Mouse (Mus musculus) neural tube, embryonic 12.5 days (tissue): ENCODE data around the gene Dock2. TPM values are rescaled to one million over a fixed set of nuclear protein-coding genes. Genes with fewer than 3 reads are reported as not detected.

ENCODE experiments used
- ATAC-seq: fragments of 200-750 bp; cut with Nextera tagmentation; 2 replicates; pipeline ENCODE4 v1.8.0; 2017; ENCODE audit warnings: low read depth, mild to moderate bottlenecking, moderate TSS enrichment, moderate library complexity; ENCODE audit not compliant: low FRiP score
- H3K27ac ChIP-seq: fragments of 300-500 bp; sonication (generic); 2 replicates; pipeline ENCODE4 v1.5.1; 2016
- H3K27me3 ChIP-seq: fragments of 300-500 bp; sonication (generic); replicated peaks from 2 replicates; pipeline ENCODE4 v1.6.1; 2016; ENCODE audit warnings: mild to moderate bottlenecking
- H3K36me3 ChIP-seq: fragments of 300-500 bp; sonication (generic); 2 replicates; pipeline ENCODE4 v1.6.1; 2016; ENCODE audit warnings: mild to moderate bottlenecking
- H3K4me1 ChIP-seq: fragments of 300-500 bp; sonication (generic); 2 replicates; pipeline ENCODE4 v1.6.1; 2016
- H3K4me2 ChIP-seq: fragments of 300-500 bp; sonication (generic); replicated peaks from 2 replicates; pipeline ENCODE4 v1.6.1; 2016; ENCODE audit warnings: mild to moderate bottlenecking
- H3K4me3 ChIP-seq: fragments of 300-500 bp; sonication (generic); 2 replicates; pipeline ENCODE4 v1.5.1; 2016
- H3K9ac ChIP-seq: fragments of 300-500 bp; sonication (generic); 2 replicates; pipeline ENCODE4 v1.6.1; 2016; ENCODE audit warnings: mild to moderate bottlenecking
- H3K9me3 ChIP-seq: fragments of 300-500 bp; sonication (generic); 2 replicates; pipeline ENCODE4 v1.6.1; 2016; ENCODE audit warnings: mild to moderate bottlenecking
- WGBS: fragments of 180-500 bp; shearing (Covaris S2); methylation state at CpG from one replicate; pipeline ENCODE4 v1.1.7; 2016; 5-methylcytosine and 5-hydroxymethylcytosine counted together
- polyA plus RNA-seq: library from polyadenylated mRNA; unstranded; fragments of >200 nt; fragmentation: Nextera tagmentation; extraction: Ambion mirVana; gene quantifications from 2 replicates; pipeline ENCODE4 v1.2.1, GENCODE M21; 2016

The Dock2 gene
- polyA plus RNA-seq, 1 experiment from 2014 or later = 1.1 TPM

GRCm38 (mm10) chr11:34290708-34291107 is 493.0 kb downstream of the Dock2 start:
- Histone ChIP-seq H3K4me3 (no peak overlapping the region), H3K36me3 (no peaks in the 10 kb centered on the region), H3K4me2 (no peak overlapping the region), H3K9me3 (no peaks in the 10 kb centered on the region), H3K4me1 (no peaks in the 10 kb centered on the region), H3K27me3 (no peaks in the 10 kb centered on the region), H3K27ac (no peak overlapping the region), H3K9ac (no peak overlapping the region)
- no peak for ATAC-seq
- 21% methylated on average over 2 of the region's 2 CpGs for WGBS

DNA sequence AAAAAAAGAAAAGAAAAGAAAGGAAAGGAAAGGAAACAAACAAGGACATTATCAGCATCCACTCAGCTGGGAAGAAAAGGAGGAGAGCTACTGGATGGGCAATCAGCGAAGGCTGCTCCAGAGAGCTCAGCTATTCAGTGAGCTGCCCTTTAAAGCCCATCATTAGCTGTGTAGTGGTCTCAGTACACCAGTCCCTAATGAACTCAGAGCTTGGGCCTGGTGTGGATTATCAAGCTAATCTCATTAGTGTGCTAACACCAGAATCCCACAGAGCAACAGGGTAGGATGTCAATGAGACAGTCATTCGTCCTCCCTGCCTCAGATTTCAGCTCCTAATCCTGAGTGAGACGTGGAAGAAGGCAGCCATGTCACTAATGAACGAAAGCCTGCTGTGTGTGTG is 493.4 kb downstream of the Dock2 start:
- Histone ChIP-seq H3K27me3 (no peaks in the 10 kb centered on the region), H3K4me1 (no peaks in the 10 kb centered on the region), H3K9ac (no peak overlapping the region), H3K36me3 (no peaks in the 10 kb centered on the region), H3K4me3 (no peak overlapping the region), H3K27ac (no peak overlapping the region), H3K4me2 (no peak overlapping the region), H3K9me3 (no peaks in the 10 kb centered on the region)
- 45% methylated on average over 4 of the region's 4 CpGs for WGBS
- ATAC-seq = no peak

DNA sequence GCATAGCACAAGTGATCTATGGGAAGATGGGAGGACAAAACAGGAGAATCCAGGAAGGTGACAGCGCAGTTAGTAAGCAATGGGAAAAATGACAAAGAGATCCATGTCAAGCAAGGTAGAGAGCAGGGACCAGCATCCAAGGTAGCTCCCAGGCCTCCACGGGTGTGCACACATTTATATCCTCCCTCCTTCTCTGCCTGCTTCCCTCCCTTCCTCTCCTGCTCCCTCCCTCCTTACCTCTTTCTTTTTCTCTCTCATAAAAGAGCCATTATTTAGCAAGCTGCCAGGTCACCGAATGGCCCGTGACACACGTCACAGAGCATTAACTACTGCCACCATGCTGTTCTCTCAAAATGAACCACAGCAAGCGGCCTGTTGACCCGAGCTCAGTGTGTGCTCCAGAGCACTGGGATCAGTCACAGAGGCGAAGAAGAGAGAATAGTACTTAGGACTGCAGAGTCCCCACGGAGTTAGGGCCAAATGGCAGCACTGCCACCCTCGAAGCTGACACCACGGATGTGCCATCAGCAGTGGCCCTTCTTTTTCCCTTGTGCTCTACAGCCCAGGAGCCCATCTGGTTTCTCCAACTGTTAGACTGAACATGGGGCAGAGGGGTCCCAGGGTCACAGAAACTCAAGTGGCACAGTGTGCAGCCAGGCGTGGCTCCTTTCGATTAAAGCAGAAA is 499.4 kb downstream of the Dock2 start:
- Histone ChIP-seq H3K9ac (no peak overlapping the region), H3K27ac (no peak overlapping the region), H3K4me3 (no peak overlapping the region), H3K4me2 (no peak overlapping the region), H3K36me3 (no peaks in the 10 kb centered on the region), H3K9me3 (no peaks in the 10 kb centered on the region), H3K4me1 (peaks cover 10% of the 10 kb centered on the region), H3K27me3 (0 out of 2 replicates have a peak, but pooled peaks cover 14% of the 10 kb centered on the region)
- WGBS = 15% methylated on average over 13 of the region's 13 CpGs
- peak; percentile 41; the same call in 1 of the 2 replicates for ATAC-seq

DNA sequence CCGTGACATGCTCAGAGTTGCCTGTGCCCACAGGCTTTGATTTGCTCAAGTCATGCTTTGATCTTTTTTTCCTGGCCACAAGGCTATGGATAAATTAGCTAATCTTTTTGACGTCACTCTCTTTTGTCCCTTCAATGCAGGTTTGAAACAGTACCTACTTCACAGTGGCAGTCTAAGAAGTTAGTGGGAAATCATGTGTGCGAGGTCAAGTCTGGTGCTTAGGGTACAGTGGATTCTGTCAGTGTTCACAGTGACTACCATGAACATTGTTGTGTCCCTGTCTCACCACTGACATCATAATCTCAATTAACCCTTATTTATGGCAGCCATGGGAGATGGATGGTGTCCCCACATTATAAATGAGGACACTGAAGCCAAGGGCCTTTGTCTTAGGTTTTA is 506.6 kb downstream of the Dock2 start:
- peak; percentile 37; the same call in 1 of the 2 replicates for ATAC-seq
- 47% methylated on average over 3 of the region's 3 CpGs for WGBS
- H3K4me2 ChIP-seq = no peak overlapping the region; the same call in 1 of the 2 replicates
- no peak overlapping the region for H3K27ac ChIP-seq
- H3K9me3 ChIP-seq = no peaks in the 10 kb centered on the region
- H3K27me3 ChIP-seq = no peaks in the 10 kb centered on the region; the same call in 1 of the 2 replicates
- no peak overlapping the region for H3K9ac ChIP-seq
- H3K4me1 ChIP-seq = peaks cover 4% of the 10 kb centered on the region; the same call in 1 of the 2 replicates
- H3K36me3 ChIP-seq = no peaks in the 10 kb centered on the region
- no peak overlapping the region for H3K4me3 ChIP-seq

DNA sequence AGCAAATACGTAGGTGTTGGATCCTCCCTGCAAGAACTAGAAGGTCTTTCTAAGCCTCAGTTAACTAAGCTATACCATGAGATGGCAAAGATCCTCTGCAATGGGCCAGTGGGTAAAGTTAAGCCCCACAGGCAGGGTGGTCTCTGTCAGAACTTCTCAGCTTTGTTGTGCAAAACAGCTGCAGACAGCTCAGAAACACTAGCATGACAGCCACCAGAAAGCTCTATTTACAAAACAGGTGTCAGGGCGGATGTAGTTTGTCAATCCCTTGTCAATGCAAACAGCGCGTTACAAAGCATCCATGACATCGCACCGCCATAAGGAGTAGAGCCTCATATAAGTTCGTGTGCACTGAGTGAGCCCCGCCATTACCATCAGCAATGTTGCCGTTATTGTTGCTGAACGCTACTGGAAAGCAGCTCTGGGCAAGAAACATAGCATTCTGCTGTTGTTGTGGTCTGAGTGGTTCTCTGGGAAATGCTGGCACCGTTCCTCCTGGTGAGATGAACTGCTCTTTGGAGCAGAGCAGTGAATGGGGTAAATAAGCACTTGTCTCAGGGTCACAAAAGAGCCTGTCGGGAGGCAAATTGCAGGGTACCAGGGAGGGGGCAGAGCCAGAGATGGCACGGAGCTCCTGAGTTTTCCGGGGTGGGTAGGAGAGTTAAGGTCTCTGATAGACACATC is 507.2 kb downstream of the Dock2 start:
- Histone ChIP-seq H3K36me3 (no peaks in the 10 kb centered on the region), H3K4me3 (no peak overlapping the region), H3K9me3 (no peaks in the 10 kb centered on the region), H3K27me3 (no peaks in the 10 kb centered on the region; the same call in 1 of the 2 replicates), H3K4me1 (peaks cover 4% of the 10 kb centered on the region; the same call in 1 of the 2 replicates), H3K4me2 (no peak overlapping the region; the same call in 1 of the 2 replicates), H3K27ac (no peak overlapping the region), H3K9ac (no peak overlapping the region)
- ATAC-seq = peak; percentile 74
- WGBS = 36% methylated on average over 14 of the region's 14 CpGs

DNA sequence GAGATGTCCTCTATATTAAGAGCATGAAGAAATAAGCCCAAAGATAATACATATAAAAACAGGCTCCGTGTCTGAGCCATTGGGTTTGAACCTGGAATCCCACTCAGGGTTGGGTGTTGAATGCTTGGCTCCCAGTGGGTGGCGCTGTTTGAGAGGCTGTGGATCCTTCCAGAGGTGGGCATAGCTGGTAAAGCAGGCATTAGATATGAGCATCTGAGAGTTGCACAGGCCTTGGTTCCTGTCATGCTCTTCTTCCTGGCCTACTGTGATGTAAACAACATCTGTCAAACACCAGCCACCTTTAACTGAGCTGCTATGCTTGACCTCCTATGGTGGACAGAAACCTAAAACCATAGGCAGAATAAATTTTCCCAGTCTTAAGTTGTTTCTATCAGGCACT is 507.8 kb downstream of the Dock2 start:
- 40% methylated on average over 2 of the region's 2 CpGs for WGBS
- Histone ChIP-seq H3K4me1 (peaks cover 4% of the 10 kb centered on the region; the same call in 1 of the 2 replicates), H3K9me3 (no peaks in the 10 kb centered on the region), H3K27ac (no peak overlapping the region), H3K4me3 (no peak overlapping the region), H3K36me3 (no peaks in the 10 kb centered on the region), H3K27me3 (no peaks in the 10 kb centered on the region; the same call in 1 of the 2 replicates), H3K9ac (no peak overlapping the region), H3K4me2 (no peak overlapping the region)
- peak; percentile 41; the same call in 1 of the 2 replicates for ATAC-seq

GRCm38 (mm10) chr11:34272016-34272415 is 511.7 kb downstream of the Dock2 start:
- no peak overlapping the region for H3K4me3 ChIP-seq
- no peak overlapping the region for H3K27ac ChIP-seq
- WGBS = 23% methylated on average over 10 of the region's 10 CpGs
- H3K4me2 ChIP-seq = no peak overlapping the region
- peaks cover 4% of the 10 kb centered on the region; the same call in 1 of the 2 replicates for H3K4me1 ChIP-seq
- no peak overlapping the region for H3K9ac ChIP-seq
- ATAC-seq = no peak
- H3K9me3 ChIP-seq = no peaks in the 10 kb centered on the region
- no peaks in the 10 kb centered on the region for H3K36me3 ChIP-seq
- no peaks in the 10 kb centered on the region; the same call in 1 of the 2 replicates for H3K27me3 ChIP-seq

DNA sequence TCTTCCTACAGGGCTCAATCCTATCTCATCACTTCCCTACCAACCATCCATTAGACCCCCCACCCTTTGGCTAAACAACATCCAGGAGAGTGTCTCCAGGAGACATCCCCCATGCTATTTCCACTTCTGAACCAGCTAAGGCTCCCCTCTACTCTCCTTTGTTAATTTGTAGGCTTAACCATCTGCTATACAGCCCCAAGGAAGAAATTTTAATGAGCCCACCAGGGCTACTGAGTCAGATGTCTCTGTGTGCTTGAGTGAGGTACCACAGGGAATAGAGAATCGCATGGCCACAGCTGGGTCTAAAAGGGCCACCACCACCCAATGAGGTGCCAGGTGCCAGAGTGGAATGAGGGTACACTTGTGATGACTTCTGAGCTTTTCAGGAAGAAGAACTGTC is 519.6 kb downstream of the Dock2 start:
- H3K27me3 ChIP-seq = no peaks in the 10 kb centered on the region
- no peak overlapping the region for H3K9ac ChIP-seq
- no peak overlapping the region for H3K4me3 ChIP-seq
- H3K27ac ChIP-seq = no peak overlapping the region
- no peak for ATAC-seq
- WGBS = 70% methylated on average over 1 of the region's 1 CpGs
- no peaks in the 10 kb centered on the region for H3K4me1 ChIP-seq
- H3K36me3 ChIP-seq = no peaks in the 10 kb centered on the region
- H3K9me3 ChIP-seq = no peaks in the 10 kb centered on the region
- no peak overlapping the region for H3K4me2 ChIP-seq

DNA sequence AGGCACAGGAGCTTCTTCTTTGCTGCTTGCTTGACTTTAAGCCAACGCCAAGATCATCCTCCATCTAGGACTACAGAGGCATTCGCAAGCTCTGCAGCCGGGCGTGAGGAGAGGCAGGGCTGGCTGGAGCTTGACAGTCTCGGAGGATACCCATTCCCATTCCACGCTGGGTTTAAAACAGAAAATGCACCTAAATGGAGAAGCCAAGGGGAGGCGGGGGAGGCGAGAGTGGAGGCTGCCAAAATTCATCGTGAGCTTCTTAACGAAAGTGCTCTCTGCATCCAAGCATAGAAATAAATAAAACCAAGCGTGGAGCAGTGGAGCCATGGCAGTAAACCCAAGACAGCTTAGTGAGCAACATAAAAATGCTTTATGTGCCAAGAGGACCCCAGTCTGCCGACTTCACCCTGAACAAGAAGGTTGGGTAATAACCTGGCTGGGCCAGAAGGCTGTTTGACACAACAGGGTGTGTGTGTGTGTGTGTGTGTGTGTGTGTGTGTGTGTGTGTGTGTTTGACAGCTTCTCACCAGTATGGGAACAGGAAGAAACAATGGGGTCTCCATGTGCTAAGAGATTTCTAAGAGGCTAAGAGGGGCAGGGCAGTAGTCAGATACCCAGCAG is 524.7 kb downstream of the Dock2 start:
- no peaks in the 10 kb centered on the region for H3K9me3 ChIP-seq
- peaks cover 8% of the 10 kb centered on the region; the same call in 1 of the 2 replicates for H3K4me1 ChIP-seq
- H3K36me3 ChIP-seq = no peaks in the 10 kb centered on the region
- H3K9ac ChIP-seq = no peak overlapping the region
- no peak overlapping the region for H3K4me2 ChIP-seq
- no peak overlapping the region for H3K27ac ChIP-seq
- H3K27me3 ChIP-seq = no peaks in the 10 kb centered on the region
- WGBS = 87% methylated on average over 12 of the region's 12 CpGs
- ATAC-seq = no peak
- no peak overlapping the region for H3K4me3 ChIP-seq

GRCm38 (mm10) chr11:34257548-34258189 is 526.0 kb downstream of the Dock2 start:
- H3K27me3 ChIP-seq = no peaks in the 10 kb centered on the region
- peaks cover 8% of the 10 kb centered on the region; the same call in 1 of the 2 replicates for H3K4me1 ChIP-seq
- H3K4me2 ChIP-seq = no peak overlapping the region
- no peaks in the 10 kb centered on the region for H3K36me3 ChIP-seq
- no peak overlapping the region for H3K4me3 ChIP-seq
- H3K9ac ChIP-seq = no peak overlapping the region
- 73% methylated on average over 11 of the region's 11 CpGs for WGBS
- ATAC-seq = peak; percentile 76
- H3K9me3 ChIP-seq = no peaks in the 10 kb centered on the region
- H3K27ac ChIP-seq = no peak overlapping the region

DNA sequence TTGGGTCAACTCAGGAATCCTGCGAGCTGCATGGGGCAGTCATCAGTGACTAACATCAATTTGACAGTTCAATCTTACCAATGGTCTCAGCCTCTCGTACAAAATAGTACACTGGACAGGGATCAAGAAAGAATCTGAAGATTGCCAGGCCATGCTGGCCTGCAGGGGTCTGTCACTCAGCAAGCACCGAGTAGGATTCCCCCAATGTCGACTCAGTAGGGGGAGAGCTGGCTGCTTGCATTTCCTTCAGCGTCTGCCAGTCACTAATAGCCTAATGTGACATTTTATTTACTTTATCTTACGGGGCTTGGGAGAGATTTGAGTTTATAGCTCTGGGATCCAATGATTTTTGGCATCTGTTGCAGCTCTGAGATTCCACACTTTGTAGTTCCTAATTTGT is 540.7 kb downstream of the Dock2 start:
- 70% methylated on average over 6 of the region's 6 CpGs for WGBS

DNA sequence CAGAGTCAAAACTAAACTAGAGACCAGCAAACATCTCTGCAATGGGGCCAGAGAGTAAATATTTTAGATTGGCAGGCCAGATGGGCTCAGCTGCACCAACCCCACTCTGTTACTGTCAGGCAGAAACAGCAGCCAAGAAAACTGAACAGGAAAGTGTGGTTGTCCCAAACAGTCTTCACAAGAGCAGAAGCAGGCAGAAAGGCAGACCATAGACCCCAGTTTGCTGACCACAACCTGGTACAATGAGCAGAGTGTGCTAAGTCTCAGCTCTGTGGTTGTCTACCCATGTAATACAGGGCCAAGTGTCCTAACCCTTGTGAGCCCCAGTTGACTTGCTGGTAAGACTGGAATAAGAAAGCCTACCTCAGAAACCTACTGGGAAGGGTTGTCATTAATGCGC is 543.4 kb downstream of the Dock2 start:
- no peaks in the 10 kb centered on the region for H3K4me1 ChIP-seq
- H3K9me3 ChIP-seq = no peaks in the 10 kb centered on the region; the same call in 1 of the 2 replicates
- H3K4me2 ChIP-seq = no peak overlapping the region
- no peaks in the 10 kb centered on the region for H3K27me3 ChIP-seq
- no peak overlapping the region for H3K4me3 ChIP-seq
- H3K27ac ChIP-seq = no peak overlapping the region
- 100% methylated on average over 1 of the region's 1 CpGs for WGBS
- no peak overlapping the region for H3K9ac ChIP-seq
- no peak for ATAC-seq
- H3K36me3 ChIP-seq = no peaks in the 10 kb centered on the region

More for the DNA sequence above, 540.7 kb downstream of the Dock2 start:
- no peak overlapping the region for H3K4me2 ChIP-seq
- ATAC-seq = no peak
- H3K27me3 ChIP-seq = no peaks in the 10 kb centered on the region
- no peak overlapping the region for H3K4me3 ChIP-seq
- H3K9ac ChIP-seq = no peak overlapping the region
- no peak overlapping the region for H3K27ac ChIP-seq
- no peaks in the 10 kb centered on the region for H3K36me3 ChIP-seq
- H3K4me1 ChIP-seq = no peaks in the 10 kb centered on the region
- H3K9me3 ChIP-seq = no peaks in the 10 kb centered on the region; the same call in 1 of the 2 replicates
